Mouse (Mus musculus) adrenal gland, adult 8-10 months (tissue): ENCODE data around the gene Gbx1. TPM values are rescaled to one million over a fixed set of nuclear protein-coding genes. Genes with fewer than 3 reads are reported as not detected.

Source experiments
- DNase-seq: peaks from one replicate; pipeline ENCODE4 v3.0.0; 2022
- total RNA-seq, 4 experiments: library from RNA; stranded (reverse); gene quantifications; 2 replicates each; pipeline ENCODE4 v1.2.4; 2022

Gbx1 gene
- total RNA-seq, 4 experiments from 2014 or later = not detected

GRCm38 (mm10) chr5:24474723-24475261 is 52.2 kb downstream of the Gbx1 start:
- DNase-seq = peak; percentile 42

GRCm38 (mm10) chr5:24474025-24474722 is 52.8 kb downstream of the Gbx1 start:
- DNase-seq = no peak

GRCm38 (mm10) chr5:24472884-24473619 is 54.0 kb downstream of the Gbx1 start:
- DNase-seq = no peak

- peak; percentile 56 for DNase-seq
Measured at GRCm38 (mm10) chr5:24470600-24470999, 56.4 kb downstream of the Gbx1 start.

- no peak for DNase-seq
Measured at GRCm38 (mm10) chr5:24466762-24467161, 60.2 kb downstream of the Gbx1 start.

- DNase-seq = no peak
Measured at GRCm38 (mm10) chr5:24455613-24456012, 71.4 kb downstream of the Gbx1 start.

GRCm38 (mm10) chr5:24455076-24455475 is 71.9 kb downstream of the Gbx1 start:
- DNase-seq = peak; percentile 42

- no peak for DNase-seq
Measured at GRCm38 (mm10) chr5:24453985-24454303, 73.1 kb downstream of the Gbx1 start.

GRCm38 (mm10) chr5:24453283-24453984 is 73.6 kb downstream of the Gbx1 start:
- no peak for DNase-seq

Other genes starting within 250 kb of the Gbx1 start
- 10 to 100 TPM; 17.7 to 47.2 (median 36.0) TPM for gene Kcnh2, start 175.6 kb downstream of the Gbx1 start, total RNA-seq
- 10 to 100 TPM in 1 of 4 experiments, 1 to 10 TPM in 3; 6.5 to 11.2 (median 9.1) TPM for gene Nos3, start 162.4 kb downstream of the Gbx1 start, total RNA-seq
- gene Atg9b, start 135.1 kb downstream of the Gbx1 start, total RNA-seq = 1 to 10 TPM in 1 of 4 experiments, under 1 TPM in 3; 0.55 to 1.3 (median 0.64) TPM
- 10 to 100 TPM; 73.5 to 97.6 (median 86.0) TPM for gene Abcb8, start 133.5 kb downstream of the Gbx1 start, total RNA-seq
- under 1 TPM in 3 of 4 experiments, not detected in 1; 0.30 to 0.59 (median 0.55) TPM for gene Asic3, start 113.8 kb downstream of the Gbx1 start, total RNA-seq
- 10 to 100 TPM; 43.2 to 66.8 (median 56.2) TPM for gene Cdk5, start 103.7 kb downstream of the Gbx1 start, total RNA-seq
- 10 to 100 TPM; 53.0 to 84.3 (median 65.6) TPM for gene Slc4a2, start 103.4 kb downstream of the Gbx1 start, total RNA-seq
- 100 to 1,000 TPM in 2 of 4 experiments, 10 to 100 TPM in 2; 96.8 to 117 (median 102) TPM for gene Fastk, start 81.9 kb downstream of the Gbx1 start, total RNA-seq
- 10 to 100 TPM; 17.0 to 19.6 (median 17.7) TPM for gene Tmub1, start 79.3 kb downstream of the Gbx1 start, total RNA-seq
- gene Agap3, start 75.0 kb downstream of the Gbx1 start, total RNA-seq = 100 to 1,000 TPM in 2 of 4 experiments, 10 to 100 TPM in 2; 86.3 to 117 (median 102) TPM
- under 1 TPM; 0.37 to 0.75 (median 0.59) TPM for gene Asb10, start 13.8 kb upstream of the Gbx1 start, total RNA-seq
- not detected for gene 4931409K22Rik, start 29.6 kb upstream of the Gbx1 start, total RNA-seq
- 10 to 100 TPM; 59.5 to 89.6 (median 75.2) TPM for gene Abcf2, start 50.3 kb upstream of the Gbx1 start, total RNA-seq
- 10 to 100 TPM; 38.1 to 70.3 (median 57.1) TPM for gene Chpf2, start 59.5 kb upstream of the Gbx1 start, total RNA-seq
- 10 to 100 TPM; 14.3 to 42.2 (median 24.7) TPM for gene Smarcd3, start 97.2 kb upstream of the Gbx1 start, total RNA-seq
- gene Nub1, start 158.3 kb upstream of the Gbx1 start, total RNA-seq = 10 to 100 TPM; 72.3 to 74.6 (median 73.6) TPM
- 1 to 10 TPM; 2.5 to 3.5 (median 2.7) TPM for gene Wdr86, start 203.5 kb upstream of the Gbx1 start, total RNA-seq
- 1 to 10 TPM in 1 of 4 experiments, not detected in 3; 5.3 TPM for gene Crygn, start 230.8 kb upstream of the Gbx1 start, total RNA-seq